Mouse (Mus musculus): ENCODE data around the gene Lingo2. TPM values are rescaled to one million over a fixed set of nuclear protein-coding genes. Genes with fewer than 3 reads are reported as not detected.
A peak's percentile ranks its signal among the peaks of the same experiment; 100 is the strongest.

Gene Lingo2
- polyA plus RNA-seq, 1 experiment from 2014 or later, result 2.8 TPM

GRCm38 (mm10) chr4:35814698-35815097 lies 1136.8 kb downstream of the Lingo2 start:
- Histone ChIP-seq H3K27me3 (ENCODE audit: control insufficient read depth, insufficient read depth, low read length) (no peaks in the 10 kb centered on the region), H3K9me3 (ENCODE audit: control insufficient read depth, low read length) (no peaks in the 10 kb centered on the region), H3K4me1 (replicated peaks; ENCODE audit: control insufficient read depth, insufficient read depth, low read length) (no peaks in the 10 kb centered on the region), H3K4me2 (ENCODE audit: low read depth, low read length, severe bottlenecking) (no peak overlapping the region), H3K9ac (ENCODE audit: low read length) (no peak overlapping the region), H3K36me3 (ENCODE audit: control insufficient read depth, insufficient read depth, low read length) (no peaks in the 10 kb centered on the region), H3K27ac (ENCODE audit: low read depth, low read length) (no peak overlapping the region), H3K4me3 (ENCODE audit: low read depth, low read length) (no peak overlapping the region)
- no peak for DNase-seq (ENCODE audit: low spot score)
- ATAC-seq (replicated peaks; ENCODE audit: low FRiP score), result no peak
- WGBS, result 85% methylated on average over 1 of the region's 1 CpGs

GRCm38 (mm10) chr4:35807497-35808210 lies 1143.9 kb downstream of the Lingo2 start:
- H3K27me3 ChIP-seq (ENCODE audit: control insufficient read depth, insufficient read depth, low read length), result no peaks in the 10 kb centered on the region
- no peaks in the 10 kb centered on the region for H3K9me3 ChIP-seq (ENCODE audit: control insufficient read depth, low read length)
- DNase-seq (ENCODE audit: low spot score), result no peak
- H3K4me2 ChIP-seq (ENCODE audit: low read depth, low read length, severe bottlenecking), result no peak overlapping the region
- ATAC-seq (replicated peaks; ENCODE audit: low FRiP score), result peak; percentile 66
- peak overlapping the region; percentile 21; the same call in 1 of the 2 replicates for H3K27ac ChIP-seq (ENCODE audit: low read depth, low read length)
- H3K36me3 ChIP-seq (ENCODE audit: control insufficient read depth, insufficient read depth, low read length), result no peaks in the 10 kb centered on the region
- WGBS, result 45% methylated on average over 6 of the region's 6 CpGs
- H3K4me3 ChIP-seq (ENCODE audit: low read depth, low read length), result no peak overlapping the region
- no peak overlapping the region for H3K9ac ChIP-seq (ENCODE audit: low read length)
- 0 out of 2 replicates have a peak, but pooled peaks cover 2% of the 10 kb centered on the region for H3K4me1 ChIP-seq (replicated peaks; ENCODE audit: control insufficient read depth, insufficient read depth, low read length)

GRCm38 (mm10) chr4:35806881-35807464 lies 1144.6 kb downstream of the Lingo2 start:
- Histone ChIP-seq H3K4me2 (ENCODE audit: low read depth, low read length, severe bottlenecking) (no peak overlapping the region), H3K4me3 (ENCODE audit: low read depth, low read length) (no peak overlapping the region), H3K27ac (ENCODE audit: low read depth, low read length) (peak overlapping the region; percentile 21; the same call in 1 of the 2 replicates), H3K9me3 (ENCODE audit: control insufficient read depth, low read length) (no peaks in the 10 kb centered on the region), H3K9ac (ENCODE audit: low read length) (no peak overlapping the region), H3K4me1 (replicated peaks; ENCODE audit: control insufficient read depth, insufficient read depth, low read length) (0 out of 2 replicates have a peak, but pooled peaks cover 2% of the 10 kb centered on the region), H3K36me3 (ENCODE audit: control insufficient read depth, insufficient read depth, low read length) (no peaks in the 10 kb centered on the region), H3K27me3 (ENCODE audit: control insufficient read depth, insufficient read depth, low read length) (no peaks in the 10 kb centered on the region)
- 42% methylated on average over 2 of the region's 2 CpGs for WGBS
- DNase-seq (ENCODE audit: low spot score), result no peak
- ATAC-seq (replicated peaks; ENCODE audit: low FRiP score), result peak; percentile 84

GRCm38 (mm10) chr4:35784255-35784921 lies 1167.2 kb downstream of the Lingo2 start:
- 80% methylated on average over 5 of the region's 5 CpGs for WGBS
- ATAC-seq (replicated peaks; ENCODE audit: low FRiP score), result no peak

DNA sequence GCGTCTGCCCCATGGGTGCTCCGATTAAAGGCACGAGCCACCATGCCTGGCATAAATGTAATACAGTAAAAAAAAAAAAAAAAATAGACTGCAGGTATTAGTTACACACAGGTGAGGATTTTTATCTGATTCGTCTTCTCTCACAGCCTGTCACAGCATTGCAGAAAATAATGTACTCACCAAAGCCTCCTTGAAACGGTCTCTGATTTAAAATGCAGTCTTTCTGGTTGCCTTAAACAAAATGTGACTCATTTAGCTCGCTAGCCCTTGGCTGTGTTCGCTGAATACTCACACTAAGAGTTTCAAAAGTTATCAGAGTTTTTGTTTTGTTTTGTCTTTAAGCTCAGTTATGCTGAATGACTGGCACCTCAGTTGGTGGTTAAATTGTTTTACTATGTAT lies 1180.7 kb downstream of the Lingo2 start:
- H3K36me3 ChIP-seq (ENCODE audit: control insufficient read depth, insufficient read depth, low read length), result no peaks in the 10 kb centered on the region
- no peaks in the 10 kb centered on the region for H3K4me1 ChIP-seq (replicated peaks; ENCODE audit: control insufficient read depth, insufficient read depth, low read length)
- no peak overlapping the region for H3K4me2 ChIP-seq (ENCODE audit: low read depth, low read length, severe bottlenecking)
- H3K9me3 ChIP-seq (ENCODE audit: control insufficient read depth, low read length), result no peaks in the 10 kb centered on the region
- H3K27me3 ChIP-seq (ENCODE audit: control insufficient read depth, insufficient read depth, low read length), result no peaks in the 10 kb centered on the region
- DNase-seq (ENCODE audit: low spot score) (no peak), ATAC-seq (replicated peaks; ENCODE audit: low FRiP score) (no peak)
- no peak overlapping the region for H3K9ac ChIP-seq (ENCODE audit: low read length)
- 62% methylated on average over 7 of the region's 7 CpGs for WGBS
- no peak overlapping the region for H3K27ac ChIP-seq (ENCODE audit: low read depth, low read length)
- H3K4me3 ChIP-seq (ENCODE audit: low read depth, low read length), result no peak overlapping the region

More at GRCm38 (mm10) chr4:35784255-35784921, 1167.2 kb downstream of the Lingo2 start:
- Histone ChIP-seq H3K9ac (ENCODE audit: low read length) (no peak overlapping the region), H3K27ac (ENCODE audit: low read depth, low read length) (no peak overlapping the region), H3K4me3 (ENCODE audit: low read depth, low read length) (no peak overlapping the region), H3K4me1 (replicated peaks; ENCODE audit: control insufficient read depth, insufficient read depth, low read length) (no peaks in the 10 kb centered on the region), H3K9me3 (ENCODE audit: control insufficient read depth, low read length) (no peaks in the 10 kb centered on the region), H3K27me3 (ENCODE audit: control insufficient read depth, insufficient read depth, low read length) (no peaks in the 10 kb centered on the region), H3K4me2 (ENCODE audit: low read depth, low read length, severe bottlenecking) (no peak overlapping the region), H3K36me3 (ENCODE audit: control insufficient read depth, insufficient read depth, low read length) (no peaks in the 10 kb centered on the region)
- DNase-seq (ENCODE audit: low spot score), result no peak

GRCm38 (mm10) chr4:35766905-35767304 lies 1184.6 kb downstream of the Lingo2 start:
- ATAC-seq (replicated peaks; ENCODE audit: low FRiP score) (no peak), DNase-seq (ENCODE audit: low spot score) (no peak)
- no peak overlapping the region for H3K4me3 ChIP-seq (ENCODE audit: low read depth, low read length)
- no peaks in the 10 kb centered on the region for H3K27me3 ChIP-seq (ENCODE audit: control insufficient read depth, insufficient read depth, low read length)
- H3K27ac ChIP-seq (ENCODE audit: low read depth, low read length), result no peak overlapping the region
- H3K9me3 ChIP-seq (ENCODE audit: control insufficient read depth, low read length), result no peaks in the 10 kb centered on the region
- no peaks in the 10 kb centered on the region for H3K36me3 ChIP-seq (ENCODE audit: control insufficient read depth, insufficient read depth, low read length)
- no peak overlapping the region for H3K4me2 ChIP-seq (ENCODE audit: low read depth, low read length, severe bottlenecking)
- no peak overlapping the region for H3K9ac ChIP-seq (ENCODE audit: low read length)
- WGBS, result 88% methylated on average over 6 of the region's 6 CpGs
- H3K4me1 ChIP-seq (replicated peaks; ENCODE audit: control insufficient read depth, insufficient read depth, low read length), result no peaks in the 10 kb centered on the region

DNA sequence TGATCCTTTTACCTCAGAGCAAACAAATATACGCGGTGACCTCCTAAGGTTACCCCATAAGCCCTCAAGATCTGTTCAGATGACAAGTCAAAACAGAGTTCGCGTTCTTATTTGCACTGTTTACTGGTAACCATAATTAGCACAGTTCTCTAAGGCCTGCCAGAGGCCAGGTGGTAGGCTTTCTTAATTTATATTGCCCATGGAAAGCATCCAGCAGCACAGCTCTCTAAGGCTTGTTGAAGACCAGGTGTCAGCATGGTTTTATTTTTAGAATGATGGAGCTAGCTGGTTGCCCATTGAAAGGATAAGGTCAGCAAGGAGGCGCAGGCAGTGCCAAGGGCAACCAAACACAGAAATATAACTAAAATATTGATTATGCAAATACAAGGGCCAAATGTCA lies 1190.4 kb downstream of the Lingo2 start:
- H3K4me1 ChIP-seq (replicated peaks; ENCODE audit: control insufficient read depth, insufficient read depth, low read length), result no peaks in the 10 kb centered on the region
- DNase-seq (ENCODE audit: low spot score) (no peak), ATAC-seq (replicated peaks; ENCODE audit: low FRiP score) (no peak)
- H3K36me3 ChIP-seq (ENCODE audit: control insufficient read depth, insufficient read depth, low read length), result no peaks in the 10 kb centered on the region
- H3K9ac ChIP-seq (ENCODE audit: low read length), result no peak overlapping the region
- no peaks in the 10 kb centered on the region for H3K9me3 ChIP-seq (ENCODE audit: control insufficient read depth, low read length)
- H3K27ac ChIP-seq (ENCODE audit: low read depth, low read length), result no peak overlapping the region
- no peak overlapping the region for H3K4me2 ChIP-seq (ENCODE audit: low read depth, low read length, severe bottlenecking)
- no peaks in the 10 kb centered on the region for H3K27me3 ChIP-seq (ENCODE audit: control insufficient read depth, insufficient read depth, low read length)
- 87% methylated on average over 5 of the region's 5 CpGs for WGBS
- H3K4me3 ChIP-seq (ENCODE audit: low read depth, low read length), result no peak overlapping the region

- 86% methylated on average over 6 of the region's 6 CpGs for WGBS
These were observed 1199.3 kb downstream of the Lingo2 start for GRCm38 (mm10) chr4:35752121-35752860.

More at GRCm38 (mm10) chr4:35752121-35752860, 1199.3 kb downstream of the Lingo2 start:
- Histone ChIP-seq H3K4me1 (replicated peaks; ENCODE audit: control insufficient read depth, insufficient read depth, low read length) (peaks cover 1% of the 10 kb centered on the region; the same call in 1 of the 2 replicates), H3K27me3 (ENCODE audit: control insufficient read depth, insufficient read depth, low read length) (no peaks in the 10 kb centered on the region), H3K9me3 (ENCODE audit: control insufficient read depth, low read length) (no peaks in the 10 kb centered on the region), H3K36me3 (ENCODE audit: control insufficient read depth, insufficient read depth, low read length) (no peaks in the 10 kb centered on the region), H3K4me2 (ENCODE audit: low read depth, low read length, severe bottlenecking) (no peak overlapping the region), H3K9ac (ENCODE audit: low read length) (no peak overlapping the region), H3K4me3 (ENCODE audit: low read depth, low read length) (no peak overlapping the region), H3K27ac (ENCODE audit: low read depth, low read length) (no peak overlapping the region)
- DNase-seq (ENCODE audit: low spot score), result no peak
- ATAC-seq (replicated peaks; ENCODE audit: low FRiP score), result no peak

All from forebrain, embryonic 11.5 days (tissue).